Mouse (Mus musculus) naive thymus-derived CD4-positive, alpha-beta T cell, adult 5 months (primary cell): Measurements from ENCODE around the gene Vmn1r148. TPM values are rescaled to one million over a fixed set of nuclear protein-coding genes. Genes with fewer than 3 reads are reported as not detected.

Experiments
- polyA plus RNA-seq: library from polyadenylated mRNA; unstranded; fragments of 100-300 nt; shearing (Covaris generic); gene quantifications from one replicate; pipeline ENCODE4 v1.2.1, GENCODE M21; 2017

The Vmn1r148 gene
- not detected for polyA plus RNA-seq

DNA sequence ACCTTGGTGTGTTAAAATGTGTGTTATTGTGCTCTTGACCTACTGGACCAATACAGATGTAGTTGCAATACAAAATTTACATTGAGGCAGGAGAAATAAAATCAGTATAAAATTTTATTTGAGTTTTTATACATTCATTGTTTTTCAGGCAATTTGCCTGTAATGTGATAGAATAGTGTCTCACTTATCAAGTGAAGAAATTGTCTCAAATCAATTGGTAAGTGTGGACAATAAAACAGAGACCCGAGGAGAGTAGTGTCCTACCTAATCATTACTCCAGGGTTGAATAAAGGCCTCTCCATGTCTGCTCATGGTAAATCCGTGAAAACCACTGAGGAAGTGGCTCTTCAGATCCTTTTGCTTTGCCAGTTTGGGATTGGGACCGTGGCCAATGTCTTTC lies at the start of gene Vmn1r148:
Gene Vmn1r148 (plus strand): TSS at position 301 of the 400 bp plus-strand sequence.

DNA sequence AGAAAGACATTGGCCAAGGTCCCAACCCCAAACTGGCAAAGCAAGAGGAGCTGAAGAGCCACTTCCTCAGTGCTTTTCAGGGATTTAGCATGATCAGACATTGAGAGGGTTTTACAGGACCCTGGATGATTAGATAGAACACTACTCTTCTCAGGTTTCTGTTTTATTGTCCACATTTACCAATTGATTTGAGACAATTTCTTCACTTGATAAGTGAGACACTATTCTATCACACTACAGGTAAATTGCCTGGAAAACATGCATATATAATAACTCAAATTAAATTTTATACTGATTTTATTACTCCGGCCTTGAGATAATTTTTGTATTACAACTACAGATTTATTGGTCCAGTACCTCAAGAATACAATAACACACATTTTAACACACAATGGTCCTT lies 42.4 kb upstream of the Vmn1r148 start, which contains the start of gene Gm8660:
Gene Gm8660 (minus strand): TSS at position 101 of the 400 bp plus-strand sequence.

GRCm38 (mm10) chr7:22438129-22438528 lies 24.7 kb downstream of the Vmn1r148 start, which contains the start of gene Vmn1r149:
Gene Vmn1r149, minus strand, starts transcription at chr7:22438229.

GRCm38 (mm10) chr7:22463975-22464374 lies 50.6 kb downstream of the Vmn1r148 start, which contains the start of gene Gm10665:
Gene Gm10665, minus strand, starts transcription at chr7:22464075.

Other genes with a start within 250 kb of the Vmn1r148 start
- not detected for gene Vmn1r142, start 249.5 kb upstream of the Vmn1r148 start, polyA plus RNA-seq
- not detected for gene Vmn1r143, start 224.2 kb upstream of the Vmn1r148 start, polyA plus RNA-seq
- gene Gm8653, start 212.3 kb upstream of the Vmn1r148 start, polyA plus RNA-seq = not detected
- not detected for gene Gm8453, start 184.1 kb upstream of the Vmn1r148 start, polyA plus RNA-seq
- gene Gm4187, start 83.9 kb upstream of the Vmn1r148 start, polyA plus RNA-seq = not detected
- not detected for gene Gm8660, start 42.5 kb upstream of the Vmn1r148 start, polyA plus RNA-seq
- not detected for gene Vmn1r149, start 24.6 kb downstream of the Vmn1r148 start, polyA plus RNA-seq
- gene Gm10665, start 50.5 kb downstream of the Vmn1r148 start, polyA plus RNA-seq = not detected
- gene Vmn1r151, start 86.1 kb downstream of the Vmn1r148 start, polyA plus RNA-seq = not detected
- gene Vmn1r152, start 109.4 kb downstream of the Vmn1r148 start, polyA plus RNA-seq = not detected
- not detected for gene Gm8677, start 121.3 kb downstream of the Vmn1r148 start, polyA plus RNA-seq
- gene Gm4201, start 151.8 kb downstream of the Vmn1r148 start, polyA plus RNA-seq = not detected
- gene Gm4565, start 174.5 kb downstream of the Vmn1r148 start, polyA plus RNA-seq = 0.24 TPM
- not detected for gene Vmn1r155, start 244.4 kb downstream of the Vmn1r148 start, polyA plus RNA-seq